Mouse (Mus musculus): Measurements from ENCODE around the gene Inka2.

DNA sequence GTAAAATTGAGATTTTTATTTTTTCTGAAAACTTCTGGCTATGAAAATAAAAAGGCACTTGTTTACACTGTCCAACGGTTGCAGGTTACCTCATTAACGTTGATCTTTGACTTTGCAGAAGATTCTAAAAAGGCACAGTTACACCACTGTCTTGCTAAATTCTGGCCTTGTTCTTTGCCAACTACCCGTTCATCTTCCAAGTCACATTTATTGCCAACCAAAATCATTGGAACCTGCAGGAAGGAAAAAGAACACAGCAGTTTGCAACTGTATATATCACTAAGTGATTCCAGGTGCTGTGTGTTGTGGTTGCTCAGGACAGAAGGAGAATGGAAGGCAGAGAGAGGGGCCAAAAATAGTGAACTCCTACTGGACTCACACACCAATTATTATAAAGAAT is 33.3 kb downstream of the Inka2 start:
- no peak for TF ChIP-seq CTCF (IDR thresholded peaks at IDR 0.05; ENCODE audit: control insufficient read depth, insufficient read depth, insufficient read length)
- no peak for TF ChIP-seq USF1 (IDR thresholded peaks at IDR 0.05; ENCODE audit: low read depth)
- TF ChIP-seq CEBPB (IDR thresholded peaks at IDR 0.05; ENCODE audit: low read depth): no peak
- no peak for TF ChIP-seq MAX (IDR thresholded peaks at IDR 0.05)

Measured in C2C12 (cell line).